18 mouse cellular contexts compared by ENCODE assay signal in genomic region chr5:98034928-98035327, GRCm38 (mm10).
"Had no signal": no experiment of that assay in that cellular context is flagged by ENCODE, and none has a peak within 500 bp of the region (broad histone marks: within the 10 kb centered on the region; RNA-seq: fewer than 3 reads in every experiment).

No protein-coding gene starts in this region.

- ATAC-seq: liver, postnatal 0 days; lung, postnatal 0 days; midbrain, embryonic 13.5 days; midbrain, embryonic 16.5 days had no signal

- H3K27me3 ChIP-seq: limb, embryonic 15.5 days had no signal

- DNase-seq: kidney, adult 9 months; kidney, postnatal 14 days; kidney, postnatal 4 days; left cerebral cortex, postnatal 4 days; liver, postnatal 0 days; lung, embryonic 14.5 days; right cerebral cortex, postnatal 4 days; thymus, adult 2 months; thymus, postnatal 14 days; thymus, postnatal 4 days had no signal

- H3K4me3 ChIP-seq: limb, embryonic 12.5 days; limb, embryonic 15.5 days; midbrain, embryonic 13.5 days had no signal

- H3K27ac ChIP-seq: limb, embryonic 12.5 days; limb, embryonic 15.5 days; liver, embryonic 14.5 days; macrophage; midbrain, embryonic 13.5 days; stomach, postnatal 0 days had no signal

- H3K36me3 ChIP-seq: limb, embryonic 12.5 days; limb, embryonic 15.5 days; midbrain, embryonic 13.5 days had no signal

- H3K9me3 ChIP-seq: limb, embryonic 12.5 days; limb, embryonic 15.5 days; midbrain, embryonic 13.5 days had no signal
